Comparison of ENCODE assay signal across 9 mouse cellular contexts in the genomic region with DNA sequence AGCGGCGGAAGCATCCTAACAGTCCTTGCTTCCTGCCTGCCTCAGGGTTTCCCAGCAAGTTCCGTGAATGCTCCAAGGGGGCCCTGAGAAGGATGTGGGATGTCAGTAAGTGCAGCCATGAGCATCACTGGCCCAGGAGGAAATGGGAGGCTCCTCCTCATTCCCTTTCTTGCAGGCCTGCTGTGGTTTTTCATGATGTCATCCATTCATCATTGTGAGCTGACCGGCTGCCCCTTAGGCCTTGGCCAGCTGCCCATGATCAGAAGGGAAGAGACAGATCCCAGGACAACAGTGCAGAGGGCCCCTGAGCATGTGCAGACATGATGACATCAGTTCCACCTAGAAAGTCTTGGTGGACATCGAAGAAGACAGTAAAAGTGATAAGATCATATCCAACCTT. TPM values are rescaled to one million over a fixed set of nuclear protein-coding genes. Genes with fewer than 3 reads are reported as not detected.
A peak's percentile ranks its signal among the peaks of the same experiment; 100 is the strongest.
DNase-seq lines count a peak whose midpoint lies in the region; TF ChIP-seq lines count a peak whose summit lies in the region.
"Had no signal": no experiment of that assay in that cellular context is flagged by ENCODE, and none has a peak within 500 bp of the region (broad histone marks: within the 10 kb centered on the region; RNA-seq: fewer than 3 reads in every experiment).

Fam71f1 (plus strand) TSS at position 262 of the 400 bp plus-strand sequence.

- H3K4me3 ChIP-seq in embryonic fibroblast, embryonic 13.5 days (ENCODE audit: insufficient read depth, low read length), result no peak within 1 kb of the TSS
- H3K4me3 ChIP-seq: hindbrain, embryonic 15.5 days; neural tube, embryonic 13.5 days had no signal

- DNase-seq in 3134 (ENCODE audit: extremely low read depth, insufficient read length, low spot score) (peak; percentile 73), 416B (ENCODE audit: low read depth) (peak; percentile 59)
- DNase-seq in kidney, postnatal 14 days, result peak; percentile 69
- no peak for DNase-seq in cerebellum, adult 11-12 months
- no peak for DNase-seq in spleen, postnatal 4 days (ENCODE audit: low spot score in 2 of 2)
- DNase-seq in ovary, postnatal 36 days (ENCODE audit: low spot score), result no peak

- peak within 1 kb of the TSS; percentile 67 for H3K27ac ChIP-seq in embryonic fibroblast, embryonic 13.5 days (ENCODE audit: insufficient read depth, low read length)
- H3K27ac ChIP-seq: hindbrain, embryonic 15.5 days; neural tube, embryonic 13.5 days had no signal

- TF ChIP-seq POLR2A in embryonic fibroblast, embryonic 13.5 days (IDR thresholded peaks at IDR 0.05; ENCODE audit: low read depth, low read length), result no peak

- H3K4me1 ChIP-seq in embryonic fibroblast, embryonic 13.5 days (ENCODE audit: control insufficient read depth, insufficient read depth, low read length), result peaks cover 23% of the 10 kb centered on the region
- H3K4me1 ChIP-seq: hindbrain, embryonic 15.5 days; neural tube, embryonic 13.5 days had no signal

- TF ChIP-seq CTCF in embryonic fibroblast, embryonic 13.5 days (IDR thresholded peaks at IDR 0.05; ENCODE audit: borderline replicate concordance, insufficient read depth, low read length), result no peak

RNA-seq across cellular contexts. Expression of gene Fam71f1, which starts in this region (rescaled TPM):
- not detected in 2 replicates for polyA plus RNA-seq in embryonic fibroblast, embryonic 13.5 days (2011; ENCODE audit: insufficient read length, low read depth, missing spikeins)
- polyA plus RNA-seq: hindbrain, embryonic 15.5 days; neural tube, embryonic 13.5 days had no signal

Comparison
In these comparisons a context has a peak if more than half of its experiments do, and no peak if none do; other contexts are left out.
1. DNase-seq: peak in 3134 (single experiment), 416B (single experiment) and kidney, postnatal 14 days (single experiment); none in cerebellum, adult 11-12 months (single experiment), spleen, postnatal 4 days (0 of 2) and ovary, postnatal 36 days (single experiment).